ENCODE assay signal across 10 mouse cellular contexts in genomic region chr5:38318966-38319786, GRCm38 (mm10). TPM values are rescaled to one million over a fixed set of nuclear protein-coding genes. Genes with fewer than 3 reads are reported as not detected.
DNase-seq lines count a peak whose midpoint lies in the region; ATAC-seq and TF ChIP-seq lines count a peak whose summit lies in the region.
"Had no signal": no experiment of that assay in that cellular context is flagged by ENCODE, and none has a peak within 500 bp of the region (broad histone marks: within the 10 kb centered on the region; RNA-seq: fewer than 3 reads in every experiment).

TSS of gene Drd5 (plus strand) at chr5:38319367.

- peak within 1 kb of the TSS; percentile 45 for H3K9ac ChIP-seq in embryonic facial prominence, embryonic 11.5 days (replicated peaks; ENCODE audit: low read length)
- peak within 1 kb of the TSS; percentile 40 for H3K9ac ChIP-seq in hindbrain, postnatal 0 days (replicated peaks; ENCODE audit: low read length)
- peak within 1 kb of the TSS; percentile 39; the same call in 1 of the 2 replicates for H3K9ac ChIP-seq in neural tube, embryonic 14.5 days (replicated peaks; ENCODE audit: low read depth, low read length)

- 2% methylated on average over 67 of the region's 67 CpGs for WGBS in embryonic facial prominence, embryonic 11.5 days
- WGBS in hindbrain, postnatal 0 days = 2% methylated on average over 60 of the region's 67 CpGs
- WGBS in neural tube, embryonic 14.5 days = 2% methylated on average over 64 of the region's 67 CpGs

- H3K9me3 ChIP-seq in embryonic facial prominence, embryonic 11.5 days (replicated peaks; ENCODE audit: control insufficient read depth, low read length) = no peaks in the 10 kb centered on the region
- no peaks in the 10 kb centered on the region for H3K9me3 ChIP-seq in hindbrain, postnatal 0 days (ENCODE audit: low read length)
- H3K9me3 ChIP-seq in neural tube, embryonic 14.5 days (ENCODE audit: control insufficient read depth, low read length) = no peaks in the 10 kb centered on the region

- DNase-seq in layer of hippocampus, adult 2 months (ENCODE audit: low spot score in 2 of 2) = no peak
- DNase-seq in layer of hippocampus, adult 9-10 months (ENCODE audit: low spot score) = no peak
- peak; percentile 45 for DNase-seq in embryonic facial prominence, embryonic 11.5 days (ENCODE audit: low spot score)
- peak; percentile 34 for DNase-seq in hindbrain, postnatal 0 days (ENCODE audit: low spot score)
- no peak for DNase-seq in thymus, postnatal 14 days
- no peak for DNase-seq in lung, adult 18-20 months
- DNase-seq in natural killer cell, adult 2 months (ENCODE audit: low spot score in 2 of 2) = no peak
- DNase-seq: gastrocnemius, postnatal 36 days had no signal

- TF ChIP-seq CTCF in layer of hippocampus, adult 2 months (conservative IDR thresholded peaks at IDR 0.05) = peak; percentile 48
- 0 out of 2 replicates have a peak, but pooled peaks have one; percentile 4 for TF ChIP-seq CTCF in hindbrain, postnatal 0 days (IDR thresholded peaks at IDR 0.05; ENCODE audit: low read depth)

- peak within 1 kb of the TSS; percentile 57 for H3K4me3 ChIP-seq in layer of hippocampus, adult 2 months
- peak within 1 kb of the TSS; percentile 44 for H3K4me3 ChIP-seq in embryonic facial prominence, embryonic 11.5 days (ENCODE audit: low read depth, low read length)
- peak within 1 kb of the TSS; percentile 44 for H3K4me3 ChIP-seq in hindbrain, postnatal 0 days (ENCODE audit: low read length)
- H3K4me3 ChIP-seq in neural tube, embryonic 14.5 days (ENCODE audit: low read depth, low read length) = peak within 1 kb of the TSS; percentile 35
- H3K4me3 ChIP-seq: myocyte had no signal

- H3K4me1 ChIP-seq in embryonic facial prominence, embryonic 11.5 days (ENCODE audit: control insufficient read depth, insufficient read depth, low read length) = no peaks in the 10 kb centered on the region
- no peaks in the 10 kb centered on the region for H3K4me1 ChIP-seq in hindbrain, postnatal 0 days (ENCODE audit: insufficient read depth, low read length)
- no peaks in the 10 kb centered on the region for H3K4me1 ChIP-seq in neural tube, embryonic 14.5 days (ENCODE audit: control insufficient read depth, insufficient read depth, low read length)

- H3K4me2 ChIP-seq in embryonic facial prominence, embryonic 11.5 days (ENCODE audit: low read depth, low read length) = peak within 1 kb of the TSS; percentile 83
- peak within 1 kb of the TSS; percentile 72 for H3K4me2 ChIP-seq in hindbrain, postnatal 0 days (ENCODE audit: low read depth, low read length)
- H3K4me2 ChIP-seq in neural tube, embryonic 14.5 days (ENCODE audit: low read depth, low read length) = peak within 1 kb of the TSS; percentile 74

- H3K36me3 ChIP-seq in embryonic facial prominence, embryonic 11.5 days (replicated peaks; ENCODE audit: control insufficient read depth, insufficient read depth, low read depth, low read length) = no peaks in the 10 kb centered on the region
- H3K36me3 ChIP-seq in hindbrain, postnatal 0 days (ENCODE audit: insufficient read depth, low read length) = no peaks in the 10 kb centered on the region
- no peaks in the 10 kb centered on the region for H3K36me3 ChIP-seq in neural tube, embryonic 14.5 days (ENCODE audit: control insufficient read depth, insufficient read depth, low read length)

- ATAC-seq in embryonic facial prominence, embryonic 11.5 days (replicated peaks; ENCODE audit: insufficient number of reproducible peaks, low FRiP score, low TSS enrichment, low read depth) = peak; percentile 73; the same call in 1 of the 2 replicates
- ATAC-seq in hindbrain, postnatal 0 days = peak; percentile 60
- peak; percentile 71 for ATAC-seq in neural tube, embryonic 14.5 days (ENCODE audit: low read depth)

- peaks cover 25% of the 10 kb centered on the region for H3K27me3 ChIP-seq in embryonic facial prominence, embryonic 11.5 days (ENCODE audit: control insufficient read depth, insufficient read depth, low read length)
- peaks cover 20% of the 10 kb centered on the region; the same call in 1 of the 2 replicates for H3K27me3 ChIP-seq in hindbrain, postnatal 0 days (ENCODE audit: insufficient read depth, low read length)
- peaks cover 20% of the 10 kb centered on the region for H3K27me3 ChIP-seq in neural tube, embryonic 14.5 days (ENCODE audit: control insufficient read depth, insufficient read depth, low read length)

- peak within 1 kb of the TSS; percentile 87 for H3K27ac ChIP-seq in layer of hippocampus, adult 2 months
- H3K27ac ChIP-seq in embryonic facial prominence, embryonic 11.5 days (replicated peaks; ENCODE audit: low read depth, low read length) = no peak within 1 kb of the TSS
- no peak within 1 kb of the TSS for H3K27ac ChIP-seq in hindbrain, postnatal 0 days
- H3K27ac ChIP-seq in neural tube, embryonic 14.5 days (ENCODE audit: low read depth, low read length) = no peak within 1 kb of the TSS

RNA-seq across cellular contexts. Expression of gene Drd5, which starts in this region (rescaled TPM):
- 10 to 100 TPM; 15.1 to 18.0 TPM for total RNA-seq in layer of hippocampus, adult 2 months (2021)
- polyA plus RNA-seq in embryonic facial prominence, embryonic 11.5 days (2014; fragmentation: Nextera tagmentation; extraction: Ambion mirVana) = 0.07 and 0.27 TPM in 2 replicates
- 1.1 and 2.8 TPM in 2 replicates for total RNA-seq in hindbrain, postnatal 0 days (2014; rRNA removed)
- polyA plus RNA-seq in hindbrain, postnatal 0 days (2015; fragmentation: Nextera tagmentation; extraction: Ambion mirVana) = 1.7 and 2.0 TPM in 2 replicates
- polyA plus RNA-seq in neural tube, embryonic 14.5 days (2014; fragmentation: Nextera tagmentation; extraction: Ambion mirVana) = 0.57 and 1.2 TPM in 2 replicates
- total RNA-seq: gastrocnemius, postnatal 36 days had no signal
- polyA plus RNA-seq: myocyte had no signal

Comparison
In these comparisons a context has a peak if more than half of its experiments do, and no peak if none do; other contexts are left out.
1. Peak in DNase-seq, ATAC-seq, H3K4me3 ChIP-seq, H3K9ac ChIP-seq and H3K4me2 ChIP-seq in embryonic facial prominence, embryonic 11.5 days; RNA of the gene not detected or under 1 TPM.